Mouse (Mus musculus) cerebellum, adult 2 months (tissue): ENCODE results near the gene Fsip1.

Experiments used
- CTCF ChIP-seq: fragments of 200-500 bp; IDR thresholded peaks from 2 replicates; pipeline ENCODE4 v1.5.1; 2011; ENCODE audit warnings: low read depth, mild to moderate bottlenecking, control low read depth, low read length, moderate library complexity, borderline replicate concordance; ENCODE audit not compliant: insufficient read depth
- POLR2A ChIP-seq: fragments of 200-500 bp; IDR thresholded peaks from 2 replicates; pipeline ENCODE4 v1.6.1; 2011; ENCODE audit warnings: low read length, control low read depth, borderline replicate concordance; ENCODE audit not compliant: insufficient read depth

GRCm38 (mm10) chr2:118225316-118226041, 31.3 kb downstream of the Fsip1 start:
- TF ChIP-seq POLR2A (no peak), CTCF (no peak)
